Mouse (Mus musculus) kidney, postnatal 4 days (tissue): ENCODE measurements at regions not wholly inside any gene's neighbourhood (a gene's known extent, or its start where the extent isn't known, plus 50 kb on each side); places are given as distances from the start of the nearest gene placed in this dataset.
A peak's percentile ranks its signal among the peaks of the same experiment; 100 is the strongest.

Experiments used
- DNase-seq, 2 experiments: peaks; one replicate each; pipeline ENCODE4 v3.0.0; 2021; ENCODE audit warnings: mixed read lengths in 2 of 2

DNA sequence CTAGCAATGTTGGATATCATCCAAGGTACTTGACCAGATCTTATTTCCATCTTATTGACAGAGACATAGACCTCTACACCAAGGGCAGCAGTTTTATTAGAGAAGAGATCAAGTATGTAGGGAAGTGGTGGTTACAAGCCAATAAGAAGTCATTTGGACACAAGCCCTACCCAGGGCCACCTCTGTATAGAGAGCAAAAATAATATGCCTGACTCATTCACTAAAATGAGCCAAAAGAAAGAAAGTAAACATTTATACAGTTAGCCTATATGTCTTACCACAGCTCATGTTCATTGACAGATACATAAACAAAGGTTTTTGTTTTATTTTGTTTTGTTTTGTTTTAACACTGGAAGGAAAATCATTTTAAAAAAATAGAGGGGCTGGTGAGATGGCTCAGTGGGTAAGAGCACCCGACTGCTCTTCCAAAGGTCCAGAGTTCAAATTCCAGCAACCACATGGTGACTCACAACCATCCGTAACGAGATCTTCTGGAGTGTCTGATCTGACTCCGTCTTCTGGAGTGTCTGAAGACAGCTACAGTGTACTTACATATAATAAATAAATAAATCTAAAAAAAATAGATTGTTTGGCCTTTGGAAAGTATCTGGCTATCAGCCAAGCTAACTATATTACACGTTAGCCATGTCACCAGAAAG lies 76.9 kb downstream of the Rlim start:
- no peak for DNase-seq

DNA sequence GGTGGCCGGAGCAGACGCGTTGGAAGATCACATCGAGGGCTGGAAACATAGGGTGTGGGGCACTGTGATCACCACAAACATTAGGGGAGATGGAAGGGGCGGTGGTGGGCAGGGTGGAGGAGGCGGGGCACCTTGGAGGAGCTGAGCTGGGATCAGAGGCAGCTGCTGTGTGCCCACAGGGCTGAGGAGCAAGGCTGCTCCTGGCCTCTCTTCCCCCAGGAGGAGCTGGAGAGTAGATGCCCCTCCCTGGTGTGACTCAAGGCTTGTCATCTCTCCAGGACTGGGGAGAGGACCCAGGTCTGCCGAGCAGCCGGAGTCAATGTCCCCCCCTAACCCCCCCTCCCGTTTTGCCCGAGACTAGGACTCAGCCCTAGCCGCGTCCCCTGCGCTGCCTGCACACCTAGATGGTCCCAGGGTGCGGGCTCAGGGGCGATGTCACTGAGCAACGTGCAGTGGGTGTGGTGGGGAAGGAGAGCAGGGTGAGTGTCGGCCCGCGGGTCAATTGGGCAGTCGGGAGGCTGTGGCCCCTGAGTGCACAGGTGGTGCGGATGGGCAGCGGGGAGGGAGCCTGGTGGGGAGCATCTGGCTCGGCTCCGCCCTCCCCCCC lies 57.6 kb upstream of the Slc16a2 start:
- DNase-seq, result peak in 1 of 2 experiments; percentile 1
